Mouse (Mus musculus) bone marrow, adult 2 months (tissue): ENCODE data around the gene Fam122b. TPM values are rescaled to one million over a fixed set of nuclear protein-coding genes. Genes with fewer than 3 reads are reported as not detected.

ENCODE experiments used
- H3K27ac ChIP-seq: fragments of 200-500 bp; 2 replicates; pipeline ENCODE4 v1.5.1; 2012; ENCODE audit warnings: low read depth, mild to moderate bottlenecking, control low read depth, inconsistent platforms, low read length; ENCODE audit not compliant: control insufficient read depth, poor library complexity, insufficient read depth
- H3K4me1 ChIP-seq: fragments of 200-500 bp; 2 replicates; pipeline ENCODE4 v1.6.1; 2011; ENCODE audit warnings: low read length; ENCODE audit not compliant: control insufficient read depth, insufficient read depth
- H3K4me3 ChIP-seq: fragments of 200-500 bp; replicated peaks from 2 replicates; pipeline ENCODE3; 2011; ENCODE audit warnings: mild to moderate bottlenecking, low read depth, low read length, control low read depth; ENCODE audit not compliant: control insufficient read depth
- CTCF ChIP-seq: fragments of 200-500 bp; IDR thresholded peaks from 2 replicates; pipeline ENCODE4 v1.5.1; 2011; ENCODE audit warnings: low read length, control low read depth; ENCODE audit not compliant: control insufficient read depth, insufficient read depth
- POLR2A ChIP-seq: fragments of 200-500 bp; IDR thresholded peaks from 2 replicates; pipeline ENCODE4 v1.6.1; 2011; ENCODE audit warnings: low read depth, mild to moderate bottlenecking, control low read depth, low read length, borderline replicate concordance; ENCODE audit not compliant: control insufficient read depth
- WGBS: fragments of 180-500 bp; shearing (Covaris S2); methylation state at CpG from one replicate; pipeline ENCODE4 v1.1.7; 2018; 5-methylcytosine and 5-hydroxymethylcytosine counted together
- polyA plus RNA-seq: library from polyadenylated mRNA; stranded (reverse); fragments of >200 nt; gene quantifications from 2 replicates; pipeline ENCODE4 v1.2.4, GENCODE M21; 2011; ENCODE audit warnings: low replicate concordance; ENCODE audit not compliant: missing spikeins, insufficient read depth, insufficient read length

Gene Fam122b
- polyA plus RNA-seq, 1 experiment, result 4.7 TPM

GRCm38 (mm10) chrX:53237971-53238370, 31.6 kb downstream of the Fam122b start:
- H3K4me3 ChIP-seq, result no peak overlapping the region
- no peak overlapping the region for H3K27ac ChIP-seq
- TF ChIP-seq CTCF (peak; percentile 26; the same call in 1 of the 2 replicates), POLR2A (no peak)
- 2% methylated on average over 2 of the region's 2 CpGs for WGBS
- no peaks in the 10 kb centered on the region for H3K4me1 ChIP-seq

GRCm38 (mm10) chrX:53236404-53236803, 33.2 kb downstream of the Fam122b start:
- Histone ChIP-seq H3K27ac (no peak overlapping the region), H3K4me3 (no peak overlapping the region), H3K4me1 (no peaks in the 10 kb centered on the region)
- TF ChIP-seq POLR2A, result no peak
- no peak for TF ChIP-seq CTCF
- WGBS, result 66% methylated on average over 7 of the region's 7 CpGs

- TF ChIP-seq POLR2A, result no peak
- no peak for TF ChIP-seq CTCF
- 32% methylated on average over 4 of the region's 4 CpGs for WGBS
- no peak overlapping the region for H3K27ac ChIP-seq
- no peaks in the 10 kb centered on the region for H3K4me1 ChIP-seq
- H3K4me3 ChIP-seq, result no peak overlapping the region
Observed at GRCm38 (mm10) chrX:53233689-53234088, 35.9 kb downstream of the Fam122b start.

DNA sequence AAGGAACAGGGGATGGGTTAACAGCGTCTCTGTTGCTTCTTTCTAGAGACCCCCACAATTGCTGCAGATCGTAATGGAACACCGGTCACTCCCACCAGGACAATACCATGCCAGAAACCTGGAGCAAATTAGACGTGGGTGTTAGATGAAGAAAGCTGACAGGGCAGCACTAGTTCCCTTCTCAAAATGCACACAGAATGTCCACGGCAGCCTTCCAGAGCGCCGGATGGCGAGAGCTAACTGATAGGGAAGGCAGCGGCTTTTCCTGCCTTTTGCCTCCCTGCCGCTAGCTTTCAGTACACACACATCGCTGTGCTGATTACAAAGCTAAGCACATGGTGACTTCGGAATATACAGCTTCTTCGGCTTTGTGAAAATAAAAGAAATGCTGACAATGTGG, 37.6 kb downstream of the Fam122b start:
- WGBS, result 20% methylated on average over 13 of the region's 13 CpGs
- Histone ChIP-seq H3K4me1 (no peaks in the 10 kb centered on the region), H3K4me3 (no peak overlapping the region), H3K27ac (no peak overlapping the region)
- TF ChIP-seq CTCF (no peak), POLR2A (no peak)

DNA sequence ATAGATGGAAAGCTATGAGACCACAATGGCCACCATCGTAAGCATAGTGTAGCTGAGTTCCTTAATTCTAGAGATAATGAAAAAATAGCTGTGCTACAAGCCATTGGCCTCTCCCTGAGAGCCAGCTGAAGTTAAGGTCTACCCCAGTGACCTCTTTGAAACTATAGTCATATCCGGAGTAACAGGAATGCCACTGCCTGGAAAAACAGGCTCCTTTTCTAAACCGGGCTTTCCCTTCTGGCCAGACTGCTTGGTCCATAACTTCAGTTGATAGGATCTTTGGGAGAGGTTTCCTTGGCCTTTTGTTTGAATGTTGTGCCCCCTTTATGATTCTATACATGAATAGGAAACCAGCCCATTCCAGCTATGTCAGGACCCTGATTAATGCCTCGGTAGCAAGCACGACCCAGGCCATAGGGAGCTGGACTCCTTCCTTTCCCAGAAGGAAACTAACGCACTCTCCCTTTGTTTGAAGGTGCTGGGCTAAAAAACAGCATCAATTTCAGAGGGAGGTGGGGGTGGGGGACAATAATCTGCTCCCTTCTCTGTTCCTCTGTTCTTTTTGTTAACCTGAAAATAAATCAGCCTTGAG, 45.2 kb downstream of the Fam122b start:
- H3K4me3 ChIP-seq, result no peak overlapping the region
- no peaks in the 10 kb centered on the region for H3K4me1 ChIP-seq
- TF ChIP-seq POLR2A (no peak), CTCF (no peak)
- H3K27ac ChIP-seq, result no peak overlapping the region
- 76% methylated on average over 6 of the region's 6 CpGs for WGBS

GRCm38 (mm10) chrX:53220855-53221254, 48.8 kb downstream of the Fam122b start:
- TF ChIP-seq CTCF, result no peak
- TF ChIP-seq POLR2A, result no peak
- H3K4me3 ChIP-seq, result no peak overlapping the region
- H3K27ac ChIP-seq, result no peak overlapping the region
- no peaks in the 10 kb centered on the region for H3K4me1 ChIP-seq
- WGBS, result 89% methylated on average over 9 of the region's 9 CpGs

DNA sequence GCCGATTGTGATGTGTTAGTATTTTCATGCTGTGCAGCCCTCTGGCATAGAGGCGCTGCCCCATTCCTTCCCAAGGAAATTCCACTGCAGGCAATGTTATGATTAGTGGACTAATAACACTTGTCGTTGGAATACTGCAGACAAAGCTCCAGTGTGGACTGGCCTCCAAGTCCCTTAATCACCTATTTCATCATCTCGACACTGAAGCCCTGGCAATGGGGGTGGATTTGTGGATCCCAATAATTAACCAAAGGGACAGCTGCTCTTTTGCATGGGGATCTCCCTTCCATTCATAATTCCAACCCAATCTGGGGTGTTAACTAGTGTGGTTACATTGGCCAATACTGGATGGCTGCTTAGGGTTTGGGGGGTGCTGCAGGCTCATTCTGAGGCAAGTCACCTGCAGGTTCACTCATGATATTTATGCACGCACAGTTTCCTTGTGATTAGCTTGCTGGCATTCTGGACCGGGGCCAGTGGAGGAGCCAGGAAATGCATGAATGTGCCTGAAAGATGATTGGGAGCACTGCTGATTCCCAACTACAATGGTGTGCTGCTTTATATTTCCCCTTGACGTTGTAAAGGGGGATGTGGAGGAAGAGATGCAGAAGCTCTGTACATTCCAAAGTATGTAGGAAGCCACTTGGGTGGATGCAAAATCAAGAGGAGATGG, 54.9 kb downstream of the Fam122b start:
- WGBS, result 80% methylated on average over 7 of the region's 7 CpGs
- TF ChIP-seq CTCF, result no peak
- no peak for TF ChIP-seq POLR2A
- Histone ChIP-seq H3K4me3 (no peak overlapping the region), H3K27ac (no peak overlapping the region), H3K4me1 (no peaks in the 10 kb centered on the region)

DNA sequence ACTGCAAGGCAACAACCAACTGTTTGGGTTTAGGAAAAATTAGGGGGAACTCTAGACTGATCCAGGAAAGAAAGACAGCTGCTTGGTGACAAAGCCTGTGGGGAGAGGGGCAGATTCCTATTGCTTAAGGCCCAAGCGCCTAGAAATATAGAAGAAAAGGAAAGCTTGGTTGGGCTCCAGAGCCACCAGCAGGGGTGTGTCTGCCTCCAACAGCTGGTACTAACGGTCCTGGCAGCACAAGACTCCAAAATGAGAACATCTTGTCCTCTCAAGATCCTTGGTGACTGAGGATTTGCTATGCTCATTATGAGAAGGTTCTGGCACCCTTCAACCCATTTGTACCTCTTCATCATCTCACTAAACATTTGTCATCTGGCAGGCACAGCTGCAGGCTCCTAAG, 55.8 kb downstream of the Fam122b start:
- 64% methylated on average over 2 of the region's 2 CpGs for WGBS
- Histone ChIP-seq H3K4me1 (no peaks in the 10 kb centered on the region), H3K4me3 (no peak overlapping the region), H3K27ac (no peak overlapping the region)
- TF ChIP-seq POLR2A (no peak), CTCF (no peak)

DNA sequence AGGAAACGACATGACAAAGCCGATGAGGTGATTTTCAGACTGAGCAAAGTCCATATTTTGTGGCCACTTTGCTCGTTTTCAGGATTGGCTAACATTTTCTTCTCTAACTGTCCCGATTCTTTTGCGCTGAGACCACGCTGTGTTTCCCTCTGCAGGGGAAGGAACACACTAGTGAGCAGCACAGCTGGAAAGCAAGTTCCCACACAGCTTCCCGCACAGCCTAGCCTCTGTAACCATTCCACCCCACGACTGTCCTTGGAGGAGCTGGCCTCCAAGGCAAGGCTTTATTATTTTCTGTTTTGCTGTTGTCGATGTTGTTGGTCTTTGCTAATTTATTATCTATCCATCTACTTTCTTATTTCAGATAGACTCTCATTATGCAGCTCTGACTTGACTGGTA, 57.1 kb downstream of the Fam122b start:
- Histone ChIP-seq H3K4me1 (no peaks in the 10 kb centered on the region), H3K4me3 (no peak overlapping the region), H3K27ac (no peak overlapping the region)
- TF ChIP-seq CTCF, result no peak
- no peak for TF ChIP-seq POLR2A
- 57% methylated on average over 9 of the region's 9 CpGs for WGBS
